Mouse (Mus musculus): ENCODE data around the gene Scn8a. TPM values are rescaled to one million over a fixed set of nuclear protein-coding genes. Genes with fewer than 3 reads are reported as not detected.

Gene Scn8a
- total RNA-seq, 2 experiments from 2014 or later, result not detected

DNA sequence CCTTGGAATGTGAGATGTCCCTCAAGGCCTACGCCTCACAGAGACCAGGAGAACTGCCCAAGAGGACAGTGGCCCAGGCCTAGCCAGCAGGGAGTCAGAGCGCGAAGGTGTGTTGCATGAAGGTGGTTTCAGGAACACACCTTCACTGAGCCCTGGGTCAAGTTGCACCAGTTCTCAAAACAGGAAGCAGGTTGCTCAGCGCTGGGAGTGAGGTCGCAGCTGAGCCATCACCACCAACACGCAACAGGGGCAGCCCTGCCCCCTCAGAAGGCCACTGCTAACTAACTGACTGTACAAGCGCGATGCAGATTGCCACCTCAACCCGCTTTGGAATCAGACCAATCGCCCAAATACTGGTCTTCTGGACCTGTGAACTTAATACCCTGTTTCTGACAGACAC, 214.8 kb downstream of the Scn8a start:
- peak; percentile 60 for ATAC-seq (replicated peaks; ENCODE audit: poor library complexity, severe bottlenecking)

DNA sequence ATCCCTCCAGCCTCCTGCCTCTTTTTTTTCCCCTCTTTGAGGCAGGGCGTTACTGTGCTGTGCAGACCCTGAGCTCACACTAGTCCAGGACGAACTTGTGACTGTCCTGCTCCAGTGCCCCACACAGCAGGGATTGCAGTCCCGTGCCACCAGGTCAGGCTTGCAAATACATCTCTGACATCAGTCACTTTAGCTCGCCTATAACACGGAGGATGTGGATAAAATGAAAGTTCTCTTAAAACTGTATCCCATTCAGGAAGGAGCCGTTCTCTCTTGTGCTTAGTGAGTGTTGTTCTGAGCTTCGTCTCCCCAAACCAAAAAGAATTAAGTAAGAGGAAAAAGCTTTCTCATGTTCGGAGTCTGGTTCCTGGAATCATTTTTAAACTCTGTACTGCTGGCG, 216.8 kb downstream of the Scn8a start:
- no peak for ATAC-seq (replicated peaks; ENCODE audit: poor library complexity, severe bottlenecking)

DNA sequence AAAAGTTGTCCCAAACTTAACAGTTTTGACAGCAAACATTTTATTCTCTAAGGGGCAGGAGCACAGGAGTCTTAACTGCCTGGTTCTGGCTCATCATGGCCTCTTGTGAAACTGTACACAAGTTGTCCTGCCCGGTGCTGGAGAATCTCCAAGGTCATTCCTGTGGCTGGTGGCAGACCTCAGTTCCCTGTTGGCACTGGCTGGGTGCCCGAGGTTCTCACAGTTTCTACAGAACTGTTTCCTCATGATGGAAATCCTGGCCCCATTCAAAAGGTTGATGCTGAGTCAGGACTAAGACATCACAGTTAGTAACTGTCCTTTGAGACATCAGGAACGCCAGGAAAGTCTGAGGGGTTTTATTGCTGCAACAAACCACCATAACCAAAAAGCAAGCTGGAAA, 217.3 kb downstream of the Scn8a start:
- ATAC-seq (replicated peaks; ENCODE audit: poor library complexity, severe bottlenecking), result peak; percentile 75

DNA sequence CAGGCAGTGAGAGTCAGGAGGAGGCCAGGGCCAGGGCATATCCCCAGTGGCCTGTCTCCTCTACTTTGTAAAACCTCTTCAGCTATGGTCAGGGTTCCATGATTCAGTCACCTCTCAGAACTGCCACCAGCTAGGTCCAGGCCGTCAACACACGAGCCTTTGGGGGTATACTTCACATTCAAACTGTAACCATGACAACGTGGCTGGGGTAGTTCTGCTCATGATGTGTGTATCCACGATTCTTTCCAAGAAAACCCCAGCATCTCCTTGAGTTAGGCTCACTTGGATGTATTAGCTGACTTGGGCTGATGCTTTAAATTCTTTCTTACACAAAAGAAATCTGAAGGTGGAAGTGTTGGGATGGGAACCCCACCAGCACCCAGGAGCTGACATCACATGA, 218.6 kb downstream of the Scn8a start:
- ATAC-seq (replicated peaks; ENCODE audit: poor library complexity, severe bottlenecking), result no peak

DNA sequence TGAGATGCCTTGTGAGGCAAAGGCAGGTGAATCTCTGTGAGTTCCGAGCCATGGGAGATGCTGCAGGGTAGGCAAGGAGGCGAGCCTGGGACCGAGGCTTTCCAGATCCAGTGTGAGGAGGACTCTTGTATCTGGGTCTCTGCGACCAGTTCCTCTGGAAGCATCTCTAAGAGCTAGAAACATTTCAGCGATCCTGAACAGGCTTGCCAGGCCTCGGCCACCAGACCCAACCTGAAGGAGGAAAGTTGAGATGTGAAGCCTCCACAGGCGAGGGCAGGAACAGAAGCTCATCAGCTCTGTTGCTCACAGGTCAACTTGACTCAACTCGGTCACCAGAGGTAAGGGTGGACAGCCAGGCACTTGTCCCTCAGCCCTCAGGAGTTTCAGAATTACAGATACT, 221.9 kb downstream of the Scn8a start:
- ATAC-seq (replicated peaks; ENCODE audit: poor library complexity, severe bottlenecking), result no peak

DNA sequence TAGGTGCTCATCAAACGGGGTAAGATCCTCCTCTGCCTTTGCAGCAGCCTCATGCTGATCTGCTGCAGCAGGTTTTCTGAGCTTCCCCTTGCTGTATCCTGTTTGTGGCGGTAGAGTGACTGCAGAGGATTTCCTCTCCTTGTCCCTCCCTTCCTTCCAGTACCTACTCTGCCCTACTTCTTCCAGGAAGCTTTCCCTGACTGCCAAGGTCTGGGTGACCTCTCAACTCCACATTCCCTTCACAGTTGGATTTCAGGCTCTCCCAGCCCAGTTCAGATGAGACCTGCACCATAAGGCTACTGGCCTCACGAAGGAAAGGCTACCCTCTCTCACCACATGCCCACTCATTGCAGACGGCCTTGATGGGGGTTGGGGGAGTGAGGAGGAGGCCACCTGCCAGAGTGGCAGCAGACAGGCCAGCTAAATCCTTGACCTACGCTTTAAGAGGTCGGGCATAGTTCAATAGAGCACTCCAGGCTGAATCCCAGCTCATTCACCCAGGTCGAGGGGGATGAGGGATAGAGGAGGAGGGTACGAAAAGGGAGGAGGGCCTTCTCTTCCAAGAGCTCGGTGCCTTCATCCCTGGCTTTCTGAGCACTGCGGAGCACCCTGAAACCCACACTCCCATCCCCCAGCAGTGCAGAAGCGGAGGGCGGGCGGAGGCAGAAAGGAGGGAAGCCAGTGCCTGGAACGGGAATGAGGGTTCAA, 222.6 kb downstream of the Scn8a start:
- ATAC-seq (replicated peaks; ENCODE audit: poor library complexity, severe bottlenecking), result no peak

DNA sequence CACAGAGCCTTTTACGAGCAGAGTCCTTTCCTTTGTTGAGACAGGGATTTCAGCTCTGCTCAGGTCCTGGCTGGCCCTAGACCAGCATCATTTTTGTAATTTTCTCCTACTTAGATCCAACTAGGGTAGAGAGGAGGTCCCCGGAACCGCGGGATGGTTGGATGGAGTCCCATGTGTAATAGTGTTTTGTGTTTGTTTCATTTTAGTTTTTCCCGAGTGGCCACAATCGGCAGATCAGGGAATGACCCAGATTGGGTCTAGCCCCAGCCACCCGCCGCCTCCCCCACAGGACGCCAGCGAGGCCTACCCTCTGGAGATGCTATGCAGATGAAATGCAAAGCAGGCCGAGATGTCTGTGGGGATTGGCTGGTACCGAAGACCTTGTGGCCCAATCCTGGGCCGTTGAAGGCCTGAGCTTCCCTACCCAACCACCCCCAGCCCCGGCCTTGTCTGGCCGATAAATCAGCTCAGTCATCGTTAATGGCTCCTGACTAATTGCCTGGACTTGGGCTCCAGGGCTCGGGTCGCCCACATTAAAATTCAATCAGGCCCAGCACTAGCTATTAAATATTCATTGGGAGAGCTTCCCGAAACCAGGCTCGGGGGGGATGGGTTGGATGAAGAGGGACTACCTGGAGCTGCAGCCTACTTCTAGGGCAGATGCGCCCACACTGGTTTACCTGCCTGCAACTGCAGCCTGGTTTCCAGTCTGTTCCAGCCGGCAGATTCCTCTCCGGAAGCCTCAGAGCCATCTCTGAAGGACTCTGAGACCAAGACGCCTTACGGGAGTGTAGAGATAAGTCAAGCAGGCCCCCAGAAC, 223.4 kb downstream of the Scn8a start:
- no peak for ATAC-seq (replicated peaks; ENCODE audit: poor library complexity, severe bottlenecking)

DNA sequence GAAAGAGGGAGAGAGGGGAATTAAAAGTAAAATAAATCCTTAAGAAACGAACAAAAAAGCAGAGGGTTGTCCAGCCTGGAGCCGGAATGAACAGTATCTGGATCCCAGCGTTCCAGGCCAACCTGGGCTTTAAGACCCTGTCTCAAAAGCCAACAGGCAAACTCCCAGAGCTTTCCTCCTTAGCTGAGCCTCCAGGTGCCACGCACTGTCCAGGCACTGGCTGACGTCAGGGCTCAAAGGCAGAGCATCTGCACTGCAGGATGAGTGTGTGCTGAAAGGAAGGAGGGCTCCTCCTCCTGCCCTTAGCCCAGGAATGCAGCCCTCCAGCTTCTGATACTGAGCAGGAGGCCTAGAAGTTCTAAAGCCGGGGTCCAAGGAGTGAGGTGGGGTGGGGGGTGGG, 224.3 kb downstream of the Scn8a start:
- ATAC-seq (replicated peaks; ENCODE audit: poor library complexity, severe bottlenecking), result no peak

DNA sequence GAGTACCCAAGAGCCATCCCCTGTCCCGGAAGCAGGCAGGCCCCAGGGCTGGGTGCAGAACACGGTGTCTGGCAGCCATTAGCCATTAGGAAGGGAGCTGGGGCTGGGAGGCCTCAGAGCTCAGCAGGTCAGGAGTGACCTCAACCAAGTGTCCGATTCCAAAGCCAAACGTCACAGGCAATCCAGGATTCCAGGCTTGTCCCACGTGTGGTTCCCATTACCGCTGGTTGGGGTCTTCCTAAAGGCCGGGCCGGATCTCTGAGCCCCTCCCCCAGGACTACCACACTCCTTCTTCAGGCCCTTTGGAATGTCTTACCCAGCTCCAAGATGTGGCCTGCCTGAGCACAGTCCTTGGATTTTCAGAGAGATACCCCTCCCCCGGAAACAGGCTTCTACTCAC, 225.3 kb downstream of the Scn8a start:
- ATAC-seq (replicated peaks; ENCODE audit: poor library complexity, severe bottlenecking), result no peak

DNA sequence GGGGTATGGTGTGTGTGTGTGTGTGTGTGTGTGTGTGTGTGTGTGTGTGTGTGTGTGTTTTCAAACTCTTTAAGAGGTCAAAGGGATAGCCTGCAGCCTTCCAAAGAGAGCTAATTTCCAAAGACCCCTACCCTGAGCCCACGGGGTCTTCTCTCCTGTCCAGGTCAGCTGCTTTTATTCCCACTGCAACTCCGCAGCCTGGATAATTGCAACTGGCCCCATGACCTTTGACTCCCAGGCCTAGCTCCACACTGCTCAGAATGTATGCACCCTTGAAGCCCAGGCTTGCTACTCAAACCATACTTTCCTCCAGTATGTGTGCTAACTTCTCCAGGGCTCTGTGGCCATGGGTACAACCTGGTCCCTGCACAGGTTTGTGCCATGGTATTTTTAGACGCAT, 225.7 kb downstream of the Scn8a start:
- ATAC-seq (replicated peaks; ENCODE audit: poor library complexity, severe bottlenecking), result no peak

Other genes with a start within 250 kb of the Scn8a start
- 5.4 and 6.1 TPM in 2 replicates for gene Smagp, start 232.9 kb upstream of the Scn8a start, total RNA-seq (2014; fragmentation: Nextera tagmentation)
- not detected in 2 replicates for gene Smagp, start 232.9 kb upstream of the Scn8a start, total RNA-seq (2017)
- 114 TPM in 2 replicates for gene Bin2, start 200.3 kb upstream of the Scn8a start, total RNA-seq (2014; fragmentation: Nextera tagmentation)
- 98.3 and 98.8 TPM in 2 replicates for gene Bin2, start 200.3 kb upstream of the Scn8a start, total RNA-seq (2017)
- gene Cela1, start 181.9 kb upstream of the Scn8a start, total RNA-seq (2014; fragmentation: Nextera tagmentation), result 4.7 and 7.9 TPM in 2 replicates
- 2.3 and 2.5 TPM in 2 replicates for gene Cela1, start 181.9 kb upstream of the Scn8a start, total RNA-seq (2017)
- 25.4 and 27.4 TPM in 2 replicates for gene Galnt6, start 140.5 kb upstream of the Scn8a start, total RNA-seq (2014; fragmentation: Nextera tagmentation)
- 32.5 and 44.6 TPM in 2 replicates for gene Galnt6, start 140.5 kb upstream of the Scn8a start, total RNA-seq (2017)
- 11.3 and 23.0 TPM in 2 replicates for gene Slc4a8, start 108.1 kb upstream of the Scn8a start, total RNA-seq (2014; fragmentation: Nextera tagmentation)
- gene Slc4a8, start 108.1 kb upstream of the Scn8a start, total RNA-seq (2017), result 26.9 and 34.5 TPM in 2 replicates
- not detected in 2 replicates for gene Gm47841, start 177.5 kb downstream of the Scn8a start, total RNA-seq (2014; fragmentation: Nextera tagmentation)
- not detected in 2 replicates for gene Gm47841, start 177.5 kb downstream of the Scn8a start, total RNA-seq (2017)
- gene Fignl2, start 208.7 kb downstream of the Scn8a start, total RNA-seq (2014; fragmentation: Nextera tagmentation), result not detected in 2 replicates
- not detected in 2 replicates for gene Fignl2, start 208.7 kb downstream of the Scn8a start, total RNA-seq (2017)
- gene Ankrd33, start 245.9 kb downstream of the Scn8a start, total RNA-seq (2014; fragmentation: Nextera tagmentation), result not detected in 2 replicates
- not detected in 2 replicates for gene Ankrd33, start 245.9 kb downstream of the Scn8a start, total RNA-seq (2017)

Data from granulocyte monocyte progenitor cell, adult 5-6 weeks (primary cell).